Mouse (Mus musculus): ENCODE results near the gene 2610028H24Rik.

Gene 2610028H24Rik

DNA sequence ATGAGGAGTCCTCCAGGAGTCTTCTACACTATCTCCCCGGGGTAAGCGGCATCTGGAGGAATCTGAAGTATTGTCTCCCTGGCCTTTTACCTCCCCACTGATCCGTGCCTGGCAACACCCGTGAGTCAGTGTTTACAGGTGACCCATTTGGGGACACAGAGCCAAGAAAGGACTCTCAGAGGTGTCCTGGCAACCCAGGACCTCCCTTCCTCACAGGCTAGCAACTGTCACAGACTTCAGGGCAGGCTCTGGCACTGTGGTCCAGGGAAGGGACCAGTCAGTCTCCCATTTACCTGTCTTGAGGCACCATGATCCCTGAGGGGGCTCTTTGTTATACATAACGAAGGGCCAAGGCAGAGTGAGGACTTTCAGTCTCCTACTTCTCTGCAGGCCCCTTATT, at the start of gene 2610028H24Rik:
Gene 2610028H24Rik (plus strand): TSS at position 231 of the 400 bp plus-strand sequence.
- no peak for DNase-seq (ENCODE audit: low spot score)

DNA sequence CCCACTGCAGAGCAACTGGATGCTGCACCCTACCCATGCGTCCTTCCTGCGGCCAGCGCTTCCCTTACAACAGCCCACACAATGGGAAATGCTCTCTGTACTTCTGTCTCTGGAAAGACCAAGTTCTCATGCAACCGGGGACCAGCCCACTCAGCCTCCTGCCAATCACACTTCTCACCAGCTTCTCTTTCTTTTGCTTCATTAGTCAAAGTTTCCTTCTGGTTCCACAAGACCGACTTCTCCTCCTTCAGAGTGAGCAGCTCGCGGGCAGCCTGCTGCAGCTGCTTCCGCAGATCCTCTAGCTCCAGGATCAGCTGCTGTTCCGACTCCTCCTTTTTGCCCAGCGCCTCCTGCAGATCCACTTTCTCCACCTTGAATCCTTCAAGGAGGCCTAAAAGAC, 40.4 kb upstream of the 2610028H24Rik start:
- no peak for DNase-seq (ENCODE audit: low spot score)

DNA sequence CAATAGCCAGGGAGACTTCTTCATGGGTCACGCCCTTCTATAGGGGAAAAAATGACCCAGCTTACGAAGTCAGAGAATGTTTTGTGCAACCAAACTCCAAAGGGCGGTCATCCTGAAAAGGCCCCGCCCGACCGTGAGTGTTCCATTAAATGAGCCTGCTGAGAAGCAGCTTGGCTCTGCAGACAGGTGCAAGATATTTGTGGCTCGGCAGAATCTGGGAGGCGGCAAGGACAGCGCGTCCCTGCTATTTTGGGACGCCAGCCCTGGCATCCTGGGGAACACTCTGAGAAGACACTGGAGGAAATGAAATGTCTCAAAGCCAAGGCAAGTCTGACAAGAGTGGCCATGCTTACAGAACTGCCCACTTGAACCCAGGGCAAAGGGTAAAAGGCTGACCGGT, 32.1 kb upstream of the 2610028H24Rik start:
- DNase-seq (ENCODE audit: low spot score), result no peak

DNA sequence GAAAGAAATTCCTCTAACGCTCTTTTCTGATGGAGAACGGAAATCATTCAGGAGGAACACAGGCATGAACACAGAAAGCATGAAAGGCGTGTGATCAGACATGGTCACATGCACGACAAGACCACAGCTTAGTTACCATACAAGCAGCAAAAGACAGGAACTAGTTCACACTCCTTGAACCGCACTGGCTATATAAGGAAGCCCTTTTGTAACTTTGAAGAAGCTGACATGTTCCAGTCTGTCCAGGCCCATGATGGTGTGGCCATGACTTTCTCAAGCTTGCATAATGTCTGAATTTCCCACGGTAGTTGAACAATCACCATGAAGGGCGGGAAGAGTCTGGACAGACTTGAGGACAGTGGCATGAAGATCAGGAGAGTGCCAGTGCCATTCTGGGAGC, 23.2 kb upstream of the 2610028H24Rik start:
- DNase-seq (ENCODE audit: low spot score), result no peak

DNA sequence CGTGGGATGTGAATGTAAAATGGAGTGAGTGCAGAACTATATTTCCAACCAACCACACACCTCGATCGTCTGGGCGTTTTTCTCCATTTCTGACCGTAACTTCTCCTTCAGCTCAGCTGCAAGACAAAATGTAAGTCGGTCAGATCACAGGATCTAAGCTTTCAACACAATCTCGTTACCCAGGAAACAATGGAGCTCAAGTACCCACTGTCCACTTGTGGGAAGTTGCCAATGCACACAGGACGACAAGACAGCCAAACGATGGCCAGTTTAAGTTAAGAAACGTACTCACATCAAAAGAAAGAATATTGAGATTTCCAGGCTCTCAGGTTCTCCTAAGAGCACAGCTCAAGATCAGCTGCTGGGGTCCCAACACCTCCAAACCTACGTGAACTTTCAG, 15.0 kb upstream of the 2610028H24Rik start:
- DNase-seq (ENCODE audit: low spot score), result no peak

DNA sequence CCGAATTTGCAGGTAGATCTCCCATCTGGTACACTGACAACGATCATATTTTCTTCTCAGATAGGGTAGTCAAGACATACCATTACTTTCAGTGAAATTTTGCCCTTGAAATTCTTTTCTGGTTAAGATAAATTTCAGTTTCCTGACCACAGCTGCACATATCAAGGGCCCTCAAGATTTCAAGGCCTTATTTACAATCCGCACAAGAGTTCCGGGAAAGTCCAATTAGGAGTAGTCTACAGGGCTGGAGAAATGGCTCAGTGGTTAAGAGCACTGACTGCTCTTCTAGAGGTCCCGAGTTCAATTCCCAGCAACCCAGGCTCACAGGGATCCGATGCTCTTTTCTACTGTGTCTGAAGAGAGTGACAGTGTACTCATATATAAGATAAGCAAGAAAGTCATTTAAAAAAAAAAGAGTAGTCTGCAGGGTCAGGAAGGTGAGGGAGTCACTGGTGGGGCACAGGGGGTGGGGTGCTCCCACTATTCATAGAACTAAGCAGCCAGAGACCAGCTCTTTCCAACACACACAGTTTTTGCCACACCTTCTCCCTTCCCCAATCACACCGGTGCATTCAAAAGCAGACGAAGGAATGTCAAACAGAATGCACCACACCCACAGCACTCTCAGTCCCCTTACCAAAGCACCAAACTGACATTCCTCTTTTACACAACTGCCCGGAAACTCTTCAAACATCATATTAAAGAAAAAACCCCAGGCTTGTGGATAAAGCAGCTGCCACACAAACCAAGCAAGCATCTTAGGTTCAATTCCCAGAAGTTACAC, 9.6 kb upstream of the 2610028H24Rik start:
- no peak for DNase-seq (ENCODE audit: low spot score)

DNA sequence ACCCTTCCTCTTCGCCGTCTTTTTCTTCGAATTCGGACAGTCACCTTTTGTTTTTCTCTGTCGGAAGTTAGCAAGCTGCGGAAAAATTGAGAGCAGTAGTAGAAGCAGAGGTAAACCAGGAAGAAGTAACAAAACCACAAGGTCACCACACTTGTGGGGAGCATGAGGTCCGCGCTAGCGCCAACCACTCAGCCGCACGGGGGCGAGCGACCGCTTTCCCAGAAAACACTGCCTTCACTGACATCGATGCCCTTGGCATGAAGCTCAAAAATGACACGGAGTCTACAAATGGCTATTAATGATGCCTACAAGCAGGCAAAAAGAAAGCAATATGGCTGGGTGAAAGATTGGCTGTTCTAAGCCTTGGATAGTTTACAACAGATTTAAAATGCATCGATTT, 8.6 kb upstream of the 2610028H24Rik start, which contains the start of gene AC141477.1:
Gene AC141477.1 (minus strand): TSS at position 164 of the 400 bp plus-strand sequence.
- no peak for DNase-seq (ENCODE audit: low spot score)

DNA sequence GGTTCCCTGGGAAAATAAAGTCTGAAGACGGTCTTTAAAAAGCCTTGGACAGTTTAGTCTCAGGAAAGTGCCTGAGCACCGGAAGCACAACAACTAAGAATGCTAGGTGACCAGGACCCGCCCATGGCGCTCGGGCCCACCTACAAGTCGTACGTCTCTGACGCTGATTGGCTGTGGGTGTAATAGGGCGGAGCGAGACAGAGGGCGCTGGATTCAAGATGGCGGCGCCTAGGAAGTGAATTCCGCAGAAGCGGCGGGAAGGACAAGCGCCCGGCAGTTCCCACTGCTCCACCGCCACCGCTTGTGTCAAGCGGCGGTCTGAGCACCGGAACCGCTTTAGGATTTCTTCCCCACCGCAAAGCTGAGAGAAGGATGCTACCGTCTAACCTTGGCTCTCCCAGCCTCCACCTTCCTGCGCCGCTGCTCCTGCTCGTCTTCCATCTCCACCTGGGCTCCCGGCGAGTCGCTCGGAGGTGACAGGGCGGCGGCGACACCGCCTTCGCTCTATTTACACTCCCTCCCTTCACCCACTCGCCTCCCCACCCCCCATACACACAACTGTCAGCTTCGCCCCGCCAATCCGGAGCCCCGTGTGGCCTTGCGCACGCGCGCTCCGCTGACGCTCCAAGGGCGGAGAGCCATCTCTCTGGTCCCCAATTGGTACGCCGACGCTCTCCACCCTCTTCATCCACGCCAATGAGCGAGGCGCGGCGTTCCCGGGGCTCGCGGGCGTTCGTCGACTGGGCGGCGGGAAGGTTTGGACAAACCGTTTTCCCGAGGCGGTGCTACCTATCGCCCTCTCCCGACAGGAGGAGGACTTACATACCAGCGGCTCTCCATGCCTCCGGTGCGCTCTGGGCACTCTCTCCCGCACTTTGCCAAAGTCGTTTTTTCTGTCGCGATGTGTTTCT, 6.4 kb upstream of the 2610028H24Rik start, which contains the start of gene Pcnt:
Gene Pcnt (minus strand): TSS at position 609 of the 911 bp plus-strand sequence.
- DNase-seq (ENCODE audit: low spot score), result peak; percentile 92

DNA sequence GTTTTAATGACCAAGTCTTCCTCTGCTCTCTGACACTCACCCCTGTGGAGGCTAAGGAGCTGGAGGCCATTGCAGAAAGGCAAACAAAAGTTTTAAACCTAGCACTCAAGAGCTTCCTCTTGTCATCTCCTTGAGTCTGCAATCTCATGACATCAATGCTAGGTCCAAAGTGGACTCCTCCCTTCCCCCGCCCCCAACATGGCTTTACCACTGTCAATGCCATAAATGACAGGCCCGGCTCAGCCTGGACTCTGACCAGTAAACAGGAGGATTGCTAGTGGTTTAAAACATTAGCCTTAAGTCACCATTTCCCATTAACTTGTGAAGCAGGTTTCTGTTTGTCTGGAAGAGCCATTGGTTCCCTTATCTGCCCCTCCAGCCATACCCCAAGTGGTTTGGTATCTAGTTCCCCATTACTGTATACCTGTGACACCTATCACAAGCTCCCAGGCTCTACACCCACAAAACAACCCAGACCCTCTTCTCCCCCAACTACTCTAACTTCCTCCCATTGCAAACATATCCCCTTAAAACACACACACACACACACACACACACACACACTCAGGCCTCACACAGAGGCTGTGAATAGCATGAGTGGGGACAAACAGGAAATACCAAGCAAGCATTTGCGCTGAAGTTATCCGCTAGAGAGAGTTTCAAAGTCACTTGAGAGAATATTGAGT, 2.7 kb upstream of the 2610028H24Rik start:
- no peak for DNase-seq (ENCODE audit: low spot score)

DNA sequence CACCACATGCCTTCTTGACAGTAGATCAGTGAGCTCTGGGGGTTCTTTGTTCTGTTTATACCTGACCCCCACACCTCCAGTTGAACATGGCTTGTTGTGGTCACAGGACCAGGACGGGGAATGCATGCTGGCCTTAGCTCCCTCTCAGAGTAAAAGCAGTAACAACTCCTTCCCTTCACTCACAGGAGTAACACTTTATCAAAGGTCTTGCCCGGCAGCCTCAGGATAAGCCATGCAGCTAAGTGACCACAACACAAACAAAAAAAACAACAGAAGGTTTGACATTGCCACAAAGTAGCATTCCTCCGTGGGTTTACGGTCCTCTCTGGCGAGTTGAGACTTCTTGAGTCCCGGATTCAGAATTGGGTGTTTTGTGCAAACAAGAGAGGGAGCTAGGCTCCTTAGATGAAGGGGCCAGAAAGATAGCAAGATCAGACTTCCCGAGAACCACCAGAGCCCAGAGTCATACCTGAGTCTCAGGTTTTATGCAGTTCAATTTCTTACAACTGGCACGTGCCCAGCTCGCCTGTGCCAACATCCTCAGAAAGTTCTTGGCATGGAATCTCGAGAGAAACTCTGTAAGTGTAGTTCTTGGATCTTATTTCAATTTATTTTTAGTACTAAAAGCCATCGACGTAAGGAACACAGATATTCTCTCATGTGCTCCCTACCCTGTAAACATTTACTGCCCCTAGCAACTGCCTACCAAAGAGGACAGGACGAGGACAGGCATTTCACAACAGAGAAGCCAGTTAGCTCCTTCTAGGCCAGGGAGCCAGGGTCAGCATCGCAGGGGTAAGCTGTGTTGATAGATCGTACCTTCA, 1.3 kb upstream of the 2610028H24Rik start:
- no peak for DNase-seq (ENCODE audit: low spot score)

DNA sequence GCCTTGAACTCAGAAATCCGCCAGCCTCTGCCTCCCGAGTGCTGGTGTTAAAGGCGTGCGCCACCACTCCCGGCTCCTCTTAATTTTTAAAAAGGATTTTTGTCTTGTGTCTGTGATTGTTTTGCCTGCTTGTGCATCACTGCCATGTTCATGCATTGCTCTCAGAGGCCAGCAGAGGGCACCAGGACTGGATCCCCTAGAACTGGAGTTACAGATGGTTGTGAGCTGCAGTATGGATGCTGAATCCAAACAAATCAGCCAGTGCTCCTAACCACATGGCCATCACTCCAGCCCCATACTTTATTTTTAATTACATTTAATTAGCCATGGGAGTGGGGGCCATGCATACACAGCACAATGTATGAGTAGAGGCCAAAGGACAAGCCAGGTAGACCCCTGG, 6.4 kb downstream of the 2610028H24Rik start:
- DNase-seq (ENCODE audit: low spot score), result peak; percentile 34

DNA sequence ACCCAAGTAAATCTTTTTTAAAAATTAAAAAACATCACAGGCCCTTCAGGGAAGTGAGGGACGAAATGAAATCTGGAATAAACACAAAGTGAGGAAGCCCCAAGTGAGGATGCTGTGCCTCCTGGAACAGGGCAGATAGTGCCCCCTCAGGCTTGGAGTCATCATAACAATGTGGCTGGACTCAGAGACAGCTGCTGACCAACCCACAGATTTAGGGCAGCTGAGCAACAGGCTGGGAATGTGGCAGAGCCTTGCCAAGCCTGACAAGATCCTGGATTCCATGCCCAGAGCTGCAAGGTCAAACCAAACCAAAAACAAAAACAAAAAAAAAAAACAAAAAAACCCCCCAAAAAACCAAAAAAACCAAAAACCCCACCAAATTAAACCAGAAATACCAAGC, 12.4 kb downstream of the 2610028H24Rik start:
- DNase-seq (ENCODE audit: low spot score), result no peak

DNA sequence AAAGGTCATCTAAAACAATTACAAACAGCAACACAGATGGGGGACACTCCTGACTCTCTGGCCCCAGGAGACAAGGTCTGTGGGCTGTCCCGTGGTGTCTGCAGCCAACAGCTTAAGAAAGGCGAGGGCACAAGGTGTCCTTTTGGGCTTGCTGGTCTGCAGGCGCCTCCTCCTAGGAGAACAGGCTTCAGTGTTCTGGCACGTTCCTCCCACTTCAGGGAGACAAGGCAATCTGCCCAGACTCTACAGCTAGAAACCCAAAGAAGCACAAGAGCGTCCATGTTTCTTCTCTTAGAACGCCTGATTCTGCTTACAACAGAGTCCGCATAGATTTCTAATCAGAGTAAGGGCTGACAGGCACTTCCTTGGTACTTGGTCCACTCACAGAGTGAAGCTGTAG, 13.4 kb downstream of the 2610028H24Rik start:
- DNase-seq (ENCODE audit: low spot score), result no peak

DNA sequence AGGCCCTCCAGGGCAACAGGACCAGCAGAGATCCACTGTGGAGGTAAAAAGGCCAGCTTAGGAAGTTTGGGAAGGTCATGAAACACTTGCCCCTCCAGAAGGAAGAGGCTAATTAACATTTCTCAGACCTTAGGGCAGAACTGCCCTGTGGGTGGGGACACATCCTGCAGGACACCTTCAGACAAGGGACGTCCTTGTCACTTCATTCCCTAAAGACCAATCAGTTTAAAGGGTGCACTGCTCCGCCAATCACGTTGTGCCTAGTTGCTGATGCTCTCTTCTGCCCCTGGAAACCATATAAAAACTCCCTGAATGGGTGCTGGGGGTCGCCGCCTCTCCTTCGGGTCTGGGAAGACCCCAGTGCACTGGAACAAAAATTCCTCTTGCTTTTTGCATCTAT, 13.8 kb downstream of the 2610028H24Rik start:
- no peak for DNase-seq (ENCODE audit: low spot score)

DNA sequence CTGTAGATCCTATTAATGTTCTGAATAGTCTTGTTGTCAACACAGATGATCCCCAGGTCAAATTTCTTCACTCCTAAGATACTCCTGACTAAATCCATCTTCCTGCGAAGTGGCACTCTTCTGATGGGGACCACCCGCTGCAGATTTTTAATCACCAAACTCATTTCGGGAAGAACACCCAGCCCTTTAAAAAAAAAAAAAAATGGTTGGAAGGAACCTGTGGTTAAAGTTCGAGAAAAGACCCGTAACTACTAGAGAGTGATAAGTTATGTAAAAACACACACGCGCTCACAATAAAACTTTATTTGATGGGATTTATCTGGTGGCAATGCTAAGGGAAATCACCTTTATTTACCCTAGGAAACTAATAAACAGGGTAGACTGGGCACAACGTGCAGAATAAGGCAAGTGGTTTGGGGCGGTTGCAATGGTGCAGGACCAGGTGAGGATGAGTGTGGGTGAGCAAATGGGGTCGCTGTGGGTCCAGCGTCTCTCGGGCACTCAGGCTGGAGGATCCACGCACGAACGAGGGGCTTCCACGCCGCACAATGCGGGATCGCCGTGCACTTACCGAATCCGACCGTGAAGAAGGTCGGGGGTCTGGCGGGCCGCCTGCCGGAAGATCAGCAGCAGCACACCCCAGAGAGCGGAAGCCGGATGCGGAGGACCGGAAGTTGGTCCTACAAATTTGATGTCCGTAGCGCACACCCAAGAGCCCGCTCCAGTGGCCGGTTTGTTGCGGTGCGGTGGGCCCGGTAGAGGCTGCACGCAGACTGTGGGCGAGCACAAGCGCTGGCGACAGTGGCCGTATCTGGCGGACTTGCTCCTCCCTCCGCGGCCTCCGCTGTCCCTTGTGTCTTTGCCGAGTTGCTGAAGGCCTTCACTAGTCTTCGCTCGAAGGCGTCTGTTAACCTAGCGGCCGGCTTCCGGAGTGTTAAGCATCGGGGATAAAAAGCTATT, 19.6 kb downstream of the 2610028H24Rik start, which contains the start of the genes Mcm3ap and Ybey:
Gene Mcm3ap (plus strand): TSS at position 725 of the 960 bp plus-strand sequence.
Gene Ybey (minus strand): TSS at position 912 of the 960 bp plus-strand sequence.
- peak; percentile 77 for DNase-seq (ENCODE audit: low spot score)

DNA sequence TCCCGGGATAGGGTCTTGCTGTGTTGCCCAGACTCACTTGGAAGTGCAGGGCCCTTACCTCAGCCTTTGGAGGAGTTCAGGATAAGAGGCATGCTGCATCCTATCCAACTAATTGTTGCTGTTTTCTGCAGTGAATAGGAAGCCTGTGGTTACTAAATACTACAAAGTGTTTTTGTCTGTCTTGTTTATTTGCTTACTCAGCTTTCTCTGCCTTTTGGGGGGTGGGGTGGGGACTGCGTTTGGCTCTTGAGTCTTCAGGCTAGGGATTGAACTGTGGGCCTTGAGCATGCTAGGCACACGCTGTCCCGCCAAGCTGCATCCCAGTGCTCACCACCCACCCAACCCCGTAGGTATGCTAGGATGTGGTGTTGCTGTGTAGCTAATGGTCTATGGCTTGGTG, 24.9 kb downstream of the 2610028H24Rik start:
- DNase-seq (ENCODE audit: low spot score), result no peak

DNA sequence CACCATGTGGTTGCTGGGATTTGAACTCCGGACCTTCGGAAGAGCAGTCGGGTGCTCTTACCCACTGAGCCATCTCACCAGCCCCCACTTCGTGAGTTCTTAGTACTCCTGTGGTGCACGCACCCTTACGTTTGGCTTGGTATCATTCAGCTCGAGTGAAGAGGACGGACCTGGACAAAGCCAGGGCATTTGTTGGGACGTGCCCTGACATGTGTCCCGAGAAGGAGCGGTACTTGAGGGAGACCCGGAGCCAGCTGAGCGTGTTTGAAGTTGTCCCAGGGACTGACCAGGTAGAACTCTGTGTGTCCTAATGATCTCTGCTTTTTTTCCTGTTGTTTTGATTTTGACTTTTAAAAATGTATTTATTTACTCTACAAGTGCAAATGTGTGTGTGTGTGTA, 32.0 kb downstream of the 2610028H24Rik start:
- no peak for DNase-seq (ENCODE audit: low spot score)

DNA sequence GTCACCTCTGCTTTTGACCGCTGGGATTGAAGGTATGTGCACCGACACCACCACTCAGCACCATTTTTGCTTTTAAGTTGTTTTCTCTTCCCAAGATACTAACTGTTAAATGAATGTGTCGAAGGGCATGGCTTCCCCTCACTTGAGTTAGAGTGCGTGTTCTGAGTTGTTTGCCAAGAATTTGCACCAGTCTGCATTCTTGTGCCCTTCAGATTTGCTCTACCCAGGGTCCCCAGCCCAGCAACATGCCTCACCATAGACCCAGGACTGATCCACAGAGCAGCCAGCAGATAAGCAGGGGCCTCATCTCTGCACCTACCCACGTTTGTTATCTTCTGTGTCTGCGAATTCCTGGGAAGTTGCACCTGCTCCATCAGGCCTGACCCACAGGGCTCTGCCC, 32.6 kb downstream of the 2610028H24Rik start:
- no peak for DNase-seq (ENCODE audit: low spot score)

DNA sequence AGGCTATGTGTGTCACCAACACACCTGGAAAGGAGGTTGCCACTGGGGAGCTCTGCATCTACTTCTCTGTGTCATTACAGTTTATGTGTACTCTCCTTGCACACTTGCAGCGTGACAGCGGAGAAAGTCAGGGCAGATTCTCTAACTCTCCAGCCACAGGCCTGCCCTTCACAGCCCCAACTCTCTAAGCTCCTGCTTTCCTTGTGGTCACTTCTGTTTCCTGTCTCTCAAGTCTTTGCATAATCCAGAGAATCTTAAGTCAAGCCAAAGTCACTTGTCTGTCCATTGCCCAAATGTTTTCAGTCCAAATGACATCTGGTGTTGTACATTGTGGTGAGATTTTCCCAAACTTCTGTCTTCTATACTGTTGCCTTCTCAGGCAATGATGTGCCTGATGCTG, 37.4 kb downstream of the 2610028H24Rik start:
- no peak for DNase-seq (ENCODE audit: low spot score)

DNA sequence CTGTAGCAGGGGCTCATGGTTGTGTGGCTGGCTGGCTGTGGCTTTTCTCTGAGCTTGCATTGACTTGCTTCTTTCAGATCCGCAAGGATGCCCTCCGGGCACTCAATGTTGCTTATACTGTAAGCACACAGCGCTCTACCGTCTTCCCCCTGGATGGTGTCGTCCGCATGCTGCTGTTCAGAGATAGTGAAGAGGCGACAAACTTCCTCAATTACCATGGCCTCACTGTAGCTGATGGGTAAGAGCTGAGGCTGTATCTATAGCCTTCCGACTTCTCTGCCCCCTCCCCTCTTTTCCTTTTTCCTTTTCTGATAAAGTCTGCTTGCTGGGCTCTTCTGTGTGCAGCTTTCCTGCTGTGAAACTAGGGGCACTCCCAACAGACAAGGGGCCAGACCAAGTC, 39.4 kb downstream of the 2610028H24Rik start:
- no peak for DNase-seq (ENCODE audit: low spot score)
